Mouse (Mus musculus) lung, postnatal 14 days (tissue): ENCODE measurements around the gene Mafk.
"Not testable (repeated sequence)": the region's sequence is repeated elsewhere in the genome, so short reads cannot be mapped to it uniquely, and the experiment has no call there.

Source experiments
- DNase-seq: peaks from one replicate; pipeline ENCODE4 v3.0.0; 2021

Gene Mafk

DNA sequence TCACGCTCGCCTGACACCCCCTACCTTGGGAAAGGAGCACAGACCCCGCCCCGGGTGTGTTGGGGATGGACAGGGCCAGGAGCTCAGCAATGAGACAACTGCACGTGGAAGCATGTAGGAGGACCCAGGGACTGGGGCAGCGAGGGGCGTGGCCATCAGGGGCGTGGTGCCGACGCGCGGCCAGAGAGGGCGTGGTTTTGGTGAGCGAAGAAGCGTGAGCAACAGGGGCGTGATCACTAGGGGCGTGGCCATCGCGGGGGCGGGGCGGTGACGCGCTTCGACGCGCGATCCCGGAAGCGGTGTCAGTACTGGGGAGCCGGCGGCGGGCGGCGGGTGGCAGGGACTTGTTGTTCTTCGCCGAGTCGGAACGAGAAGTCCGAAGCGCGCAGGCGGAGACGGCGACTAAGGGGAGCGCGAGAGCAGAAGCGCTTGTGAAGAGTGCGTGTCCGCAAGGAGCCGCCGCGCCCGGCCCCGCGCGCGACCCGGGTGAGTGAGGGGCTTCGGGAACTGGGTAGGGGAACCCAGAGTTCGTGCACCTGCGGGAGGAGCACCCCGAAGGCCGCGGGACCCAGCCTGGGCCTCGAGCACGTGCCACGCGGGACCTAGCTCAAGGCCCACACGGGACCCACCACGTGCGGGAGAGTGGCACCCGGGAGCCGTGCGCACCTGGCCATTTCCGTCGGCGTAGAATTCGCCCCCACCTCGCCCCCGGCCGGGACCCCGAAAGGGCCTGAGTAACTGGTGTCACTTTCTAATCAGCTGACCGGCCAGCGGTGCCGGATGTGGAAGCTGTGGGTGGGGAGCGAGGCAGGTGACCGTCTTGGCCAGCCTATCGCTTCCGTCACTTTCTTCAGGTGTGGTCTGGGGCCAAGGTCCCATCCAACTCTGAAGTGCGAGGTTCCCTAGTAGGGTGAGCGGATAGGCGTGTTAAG is at the start of gene Mafk:
TSS of gene Mafk (plus strand) at position 287 of the 932 bp plus-strand sequence.
- DNase-seq, result peak; percentile 99

DNA sequence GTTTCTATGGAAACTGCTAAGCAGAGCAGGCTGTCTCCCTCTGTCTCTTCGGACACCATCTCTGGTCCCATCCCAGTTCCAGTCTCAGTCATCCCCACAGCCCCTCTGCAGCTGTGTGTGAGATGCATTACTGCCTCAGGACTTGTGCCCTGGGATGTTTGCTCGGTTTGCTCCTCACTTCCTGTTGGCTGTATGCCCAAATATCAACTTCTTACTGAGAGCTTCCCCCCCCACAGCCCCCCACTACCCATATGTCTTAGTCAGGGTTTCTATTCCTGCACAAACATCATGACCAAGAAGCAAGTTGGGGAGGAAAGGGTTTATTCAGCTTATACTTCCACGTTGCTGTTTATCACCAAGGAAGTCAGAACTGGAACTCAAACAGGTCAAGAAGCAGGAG is 48.7 kb upstream of the Mafk start:
- DNase-seq, result not testable (repeated sequence)

GRCm38 (mm10) chr5:139745771-139746170 is 45.5 kb upstream of the Mafk start:
- DNase-seq, result peak; percentile 74

DNA sequence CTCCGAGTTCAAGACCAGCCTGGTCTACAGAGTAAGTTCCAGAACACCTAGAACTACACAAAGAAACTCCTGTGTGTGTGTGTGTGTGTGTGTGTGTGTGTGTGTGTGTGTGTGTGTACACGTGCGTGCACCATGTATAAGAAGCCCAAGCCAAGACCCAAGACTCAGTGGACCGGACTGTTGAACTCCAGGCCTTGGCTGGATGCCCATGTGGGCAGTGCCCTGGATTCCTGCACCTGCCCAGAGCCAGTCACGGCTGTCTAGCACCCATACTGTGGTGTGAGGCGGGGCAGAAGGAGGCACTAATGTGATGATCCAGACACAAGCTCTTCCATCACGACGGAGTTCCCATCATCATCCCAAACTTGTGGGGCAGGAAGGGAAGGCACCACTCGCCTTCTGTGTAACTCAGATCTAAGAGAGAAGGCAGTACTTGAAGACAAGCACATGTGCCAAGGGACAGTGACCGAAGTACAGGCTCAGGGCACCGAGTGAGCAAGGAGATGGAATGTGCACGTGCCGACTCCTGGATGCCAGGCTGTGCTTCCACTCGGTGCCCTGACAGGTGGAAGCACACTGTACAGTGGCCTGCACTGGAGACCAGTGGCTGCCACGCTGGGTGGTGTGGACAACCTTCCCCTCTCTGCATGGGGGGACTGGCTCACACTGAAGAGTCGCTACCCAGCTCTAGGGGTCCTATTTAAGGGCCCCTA is 41.7 kb upstream of the Mafk start:
- DNase-seq, result no peak

DNA sequence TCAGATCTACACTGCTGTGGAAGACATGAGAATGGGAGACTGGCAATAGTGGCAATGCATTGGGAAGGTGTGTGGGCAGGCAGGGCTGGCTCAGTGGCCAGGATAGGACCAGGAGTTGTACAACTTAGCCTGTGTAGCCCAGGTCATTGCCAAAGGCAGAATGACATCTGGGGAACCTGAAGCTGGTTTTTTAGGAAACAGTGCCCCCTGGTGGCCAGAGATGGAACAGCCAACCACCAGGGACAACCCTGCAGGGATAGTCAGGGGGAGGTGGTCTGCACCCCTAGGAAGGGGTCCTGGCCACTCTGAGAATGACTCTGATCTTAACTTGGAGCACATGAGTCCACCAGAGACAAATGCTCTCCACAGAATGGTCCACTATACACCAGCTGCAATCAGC is 40.8 kb upstream of the Mafk start:
- peak; percentile 77 for DNase-seq

DNA sequence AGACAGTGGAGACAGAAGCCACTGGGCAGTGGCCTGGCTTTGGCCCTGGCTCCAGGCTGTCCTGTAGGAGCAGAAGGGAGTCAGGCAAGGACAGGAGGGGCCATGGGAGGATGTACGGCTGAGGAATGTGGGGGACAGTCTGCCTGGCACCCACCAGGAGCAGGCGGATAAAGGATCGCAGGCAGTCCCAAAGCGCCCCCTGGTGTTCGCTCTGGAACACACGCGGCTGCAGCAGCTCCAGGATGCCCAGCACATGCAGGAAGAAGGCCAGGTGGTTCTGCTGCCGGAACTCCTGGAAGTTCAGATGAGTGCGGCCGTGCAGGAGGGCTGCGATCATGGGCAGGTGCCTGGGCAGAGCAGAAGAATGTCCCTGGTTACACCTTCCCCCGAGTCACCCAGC is 36.6 kb upstream of the Mafk start:
- peak; percentile 64 for DNase-seq

GRCm38 (mm10) chr5:139756135-139756534 is 35.2 kb upstream of the Mafk start:
- no peak for DNase-seq

GRCm38 (mm10) chr5:139756586-139756985 is 34.7 kb upstream of the Mafk start:
- DNase-seq, result no peak

DNA sequence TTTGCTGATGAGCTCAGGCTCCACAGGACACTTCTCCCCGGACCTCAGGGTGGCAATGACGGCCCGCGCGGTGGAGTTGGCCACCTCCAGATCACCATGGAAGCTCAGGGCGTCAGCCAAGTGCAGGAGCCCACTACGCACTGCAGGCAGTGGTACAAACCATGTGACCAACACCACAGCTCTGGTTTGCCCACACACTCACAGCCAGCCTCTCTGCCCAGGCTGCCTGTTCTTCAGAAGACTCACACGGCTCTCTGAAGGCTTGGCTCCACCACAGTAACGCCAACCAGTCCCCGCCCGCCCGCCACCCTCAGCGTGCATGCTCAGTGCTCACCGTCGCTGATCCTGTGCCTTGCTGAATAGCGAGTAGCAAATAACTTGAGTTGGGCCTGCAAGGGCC is 33.2 kb upstream of the Mafk start:
- DNase-seq, result no peak

GRCm38 (mm10) chr5:139764296-139764695 is 27.0 kb upstream of the Mafk start:
- DNase-seq, result no peak

DNA sequence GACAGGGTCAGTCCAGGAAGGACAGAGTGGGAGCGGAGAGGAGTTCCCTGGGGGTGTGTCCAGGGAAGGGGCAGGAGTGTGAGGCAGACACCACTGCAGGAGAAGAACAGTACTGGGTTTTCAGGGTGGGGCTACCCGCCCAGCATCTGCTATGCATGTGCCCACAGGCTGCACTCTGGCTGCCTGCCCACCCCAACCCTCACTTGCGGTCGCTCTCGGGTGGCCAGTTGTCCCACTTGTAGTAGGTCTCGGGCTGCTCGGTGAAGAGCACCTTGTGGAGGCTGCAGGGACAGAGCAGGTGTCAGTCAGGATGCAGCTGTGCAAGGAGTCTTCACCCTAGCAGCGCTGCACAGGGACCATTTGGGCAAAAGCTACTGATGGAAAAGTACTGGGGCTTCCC is 23.1 kb upstream of the Mafk start:
- no peak for DNase-seq

GRCm38 (mm10) chr5:139775216-139775926 is 15.9 kb upstream of the Mafk start, which contains the start of gene Ints1:
Ints1 (minus strand) TSS chr5:139775674.
- peak; percentile 98 for DNase-seq

DNA sequence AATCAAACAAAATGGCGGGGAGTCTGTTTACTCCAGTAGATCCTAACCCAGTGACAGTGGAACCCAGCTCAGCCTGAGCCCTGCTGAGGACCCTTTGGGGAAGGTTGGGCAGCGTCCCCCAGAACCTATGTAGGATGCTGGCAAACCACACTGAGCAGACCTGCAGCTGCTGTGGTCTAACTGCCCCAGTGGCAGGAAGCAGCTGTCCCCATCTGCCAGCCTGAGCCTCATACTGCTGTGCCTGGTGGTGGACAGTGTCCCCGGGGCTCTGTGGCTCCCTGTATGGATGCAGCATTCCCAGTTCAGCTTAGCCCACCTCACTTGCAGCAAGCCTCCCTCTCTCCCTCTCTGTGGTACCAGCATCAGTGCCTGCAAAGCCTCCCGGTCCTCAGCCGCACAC is 14.3 kb upstream of the Mafk start:
- DNase-seq, result no peak

DNA sequence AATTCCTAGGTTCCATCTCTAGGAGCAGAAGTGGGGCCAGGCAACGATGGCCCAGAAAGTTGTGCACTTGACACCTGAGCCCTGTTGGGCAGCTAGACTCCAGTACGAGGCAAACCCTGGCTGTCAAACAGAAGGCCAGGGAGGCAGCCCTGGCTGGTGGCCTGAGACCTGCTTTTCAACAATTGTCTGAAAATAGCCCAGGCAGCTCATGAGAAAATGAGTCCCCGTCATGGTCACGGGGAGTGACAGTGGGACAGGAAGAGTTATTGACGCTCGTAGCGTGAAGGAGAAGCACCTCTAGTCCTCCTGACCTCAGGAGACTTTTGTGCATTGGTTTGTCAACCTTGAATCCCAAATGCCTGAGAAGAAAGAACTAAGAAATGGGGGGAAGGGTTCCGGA is 9.9 kb upstream of the Mafk start:
- DNase-seq, result no peak

DNA sequence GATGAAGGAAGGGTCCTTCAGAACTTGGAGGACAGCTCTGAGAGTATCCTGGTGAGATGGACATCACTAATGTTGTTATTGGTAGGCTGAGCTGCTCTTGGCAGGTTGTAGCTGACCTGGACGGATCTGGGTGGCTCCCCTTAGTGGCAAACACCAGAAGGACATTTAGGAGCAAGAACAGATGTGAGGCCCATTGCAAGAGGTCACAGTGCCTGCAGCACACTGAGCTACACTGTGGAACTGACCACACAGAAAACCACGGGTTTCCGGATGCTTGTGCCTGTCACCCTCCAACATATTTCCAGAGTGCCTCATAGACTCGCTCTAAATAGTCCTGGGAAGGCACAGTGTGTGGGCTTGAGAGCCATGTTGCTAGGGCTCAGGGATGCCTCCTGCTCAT is 1.8 kb upstream of the Mafk start:
- no peak for DNase-seq

- no peak for DNase-seq
Measured at GRCm38 (mm10) chr5:139792159-139792775, 954 bp downstream of the Mafk start.

DNA sequence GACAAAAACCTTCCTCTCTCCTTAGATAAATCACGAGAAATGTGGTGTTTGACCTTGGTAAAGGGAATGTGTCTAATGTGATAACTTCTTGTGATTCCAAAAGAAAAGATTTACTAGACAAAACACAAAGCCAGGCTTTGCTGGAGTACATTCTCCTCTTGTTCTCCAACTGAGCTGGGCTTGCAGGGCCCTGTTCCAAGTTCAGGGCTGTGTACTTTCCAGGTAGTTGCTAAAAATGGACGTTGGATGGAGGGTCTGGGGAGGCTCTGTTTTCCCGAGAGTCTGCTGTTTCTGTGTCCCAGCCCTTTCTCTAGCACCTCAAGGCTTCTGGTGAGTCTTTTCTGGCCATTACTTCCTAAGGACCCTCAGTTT is 1.6 kb downstream of the Mafk start:
- DNase-seq, result no peak

- DNase-seq, result peak; percentile 54
Measured at GRCm38 (mm10) chr5:139793338-139794089, 2.2 kb downstream of the Mafk start.

DNA sequence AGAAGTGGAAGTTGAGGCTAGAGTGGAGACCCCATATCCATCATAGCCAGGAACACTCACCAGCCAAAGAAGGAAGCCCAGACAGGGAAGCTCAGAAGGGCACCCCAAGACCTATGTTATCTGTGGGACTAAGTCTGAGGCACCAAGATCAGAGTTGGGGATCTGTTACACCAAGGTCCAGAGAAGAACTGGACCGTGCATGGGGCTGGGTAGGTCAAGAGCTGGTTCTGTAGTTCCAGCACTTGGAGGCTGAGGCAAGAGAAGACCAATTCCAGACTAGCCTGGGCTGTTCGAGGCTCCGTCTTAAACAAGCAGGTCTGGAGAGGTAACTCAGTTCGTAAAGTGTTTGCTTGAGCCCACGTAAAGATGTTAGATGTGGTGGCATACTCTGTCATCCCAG is 2.8 kb downstream of the Mafk start:
- no peak for DNase-seq

- no peak for DNase-seq
Measured at GRCm38 (mm10) chr5:139794938-139795337, 3.6 kb downstream of the Mafk start.

GRCm38 (mm10) chr5:139796001-139796620 is 4.8 kb downstream of the Mafk start:
- no peak for DNase-seq

DNA sequence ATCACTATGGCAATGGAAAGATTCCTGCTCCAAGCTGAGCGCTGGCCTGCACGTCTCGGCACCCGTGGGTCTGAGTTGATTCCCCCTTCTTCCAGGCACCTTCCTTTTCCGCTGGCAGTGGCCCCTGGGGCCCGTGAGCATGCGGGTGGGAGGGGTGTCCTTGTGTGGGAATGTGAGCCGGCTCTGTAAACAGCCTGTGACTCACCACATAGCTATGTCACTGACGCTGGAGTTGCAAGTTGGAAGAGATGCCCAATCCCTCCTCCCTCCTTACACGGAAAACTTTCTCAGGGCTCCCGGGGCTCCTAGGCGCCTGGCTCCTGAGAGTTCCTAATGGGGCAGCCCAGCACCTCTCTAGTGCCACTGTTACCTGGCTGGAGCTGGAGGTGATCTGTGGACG is 5.6 kb downstream of the Mafk start:
- DNase-seq, result peak; percentile 90
